Mouse (Mus musculus) midbrain, embryonic 14.5 days (tissue): ENCODE measurements around the gene Defb25. TPM values are rescaled to one million over a fixed set of nuclear protein-coding genes. Genes with fewer than 3 reads are reported as not detected.

Source experiments
- ATAC-seq: fragments of 200-750 bp; cut with Nextera tagmentation; 2 replicates; pipeline ENCODE4 v1.8.0; 2017; ENCODE audit warnings: moderate number of reproducible peaks, moderate library complexity; ENCODE audit not compliant: low FRiP score, low TSS enrichment
- DNase-seq: peaks from one replicate; pipeline ENCODE4 v3.0.0-alpha.2; 2015
- H3K27ac ChIP-seq: fragments of 300-500 bp; sonication (generic); replicated peaks from 2 replicates; pipeline ENCODE4 v1.5.1; 2014; ENCODE audit warnings: mild to moderate bottlenecking, low read depth, low read length, moderate library complexity
- H3K27me3 ChIP-seq: fragments of 300-500 bp; sonication (generic); 2 replicates; pipeline ENCODE4 v1.6.1; 2014; ENCODE audit warnings: low read length, control low read depth, mixed read lengths; ENCODE audit not compliant: control insufficient read depth, insufficient read depth
- H3K36me3 ChIP-seq: fragments of 300-500 bp; sonication (generic); 2 replicates; pipeline ENCODE4 v1.6.1; 2014; ENCODE audit warnings: low read length, control low read depth; ENCODE audit not compliant: control insufficient read depth, insufficient read depth
- H3K4me1 ChIP-seq: fragments of 300-500 bp; sonication (generic); 2 replicates; pipeline ENCODE4 v1.6.1; 2014; ENCODE audit warnings: mild to moderate bottlenecking, antibody characterized with exemption, low read length, control low read depth; ENCODE audit not compliant: control insufficient read depth, insufficient read depth
- H3K4me2 ChIP-seq: fragments of 300-500 bp; sonication (generic); 2 replicates; pipeline ENCODE4 v1.6.1; 2014; ENCODE audit warnings: mild to moderate bottlenecking, low read length, moderate library complexity
- H3K4me3 ChIP-seq: fragments of 300-500 bp; sonication (generic); replicated peaks from 2 replicates; pipeline ENCODE4 v1.5.1; 2014; ENCODE audit warnings: low read depth, low read length
- H3K9ac ChIP-seq: fragments of 300-500 bp; sonication (generic); replicated peaks from 2 replicates; pipeline ENCODE4 v1.6.1; 2014; ENCODE audit warnings: mild to moderate bottlenecking, low read length, moderate library complexity
- H3K9me3 ChIP-seq: fragments of 300-500 bp; sonication (generic); 2 replicates; pipeline ENCODE4 v1.6.1; 2016; ENCODE audit warnings: low read length, control low read depth, mixed read lengths; ENCODE audit not compliant: control insufficient read depth
- WGBS: fragments of 180-500 bp; shearing (Covaris S2); extraction: QIAGEN DNeasy Blood & Tissue Kit; methylation state at CpG from one replicate; pipeline ENCODE4 v1.1.7; 2014; 5-methylcytosine and 5-hydroxymethylcytosine counted together
- polyA plus RNA-seq: library from polyadenylated mRNA; unstranded; fragments of >200 nt; fragmentation: Nextera tagmentation; extraction: Ambion mirVana; gene quantifications from 2 replicates; pipeline ENCODE4 v1.2.1, GENCODE M21; 2014

Gene Defb25
- polyA plus RNA-seq, 1 experiment from 2014 or later, result not detected

DNA sequence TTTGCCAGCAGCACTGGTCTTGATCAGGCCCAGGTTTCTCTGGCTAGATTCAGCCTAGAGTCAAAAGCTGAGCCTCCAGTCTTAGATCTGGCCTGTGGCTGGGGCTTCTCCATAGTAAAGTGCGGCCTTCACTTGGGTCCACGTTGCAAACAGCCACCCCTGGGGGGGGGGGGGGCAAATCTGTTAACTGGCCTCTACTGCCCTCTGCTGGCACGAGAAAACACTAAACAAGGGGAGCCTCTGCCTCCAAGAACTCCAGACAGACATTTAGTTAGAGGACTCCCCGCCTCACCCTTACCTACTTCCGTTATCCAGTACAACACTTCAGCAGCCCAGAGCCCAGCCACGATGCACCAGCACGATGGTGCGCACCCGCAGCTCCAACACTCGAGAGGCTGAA is 34.5 kb upstream of the Defb25 start:
- Histone ChIP-seq H3K4me1 (peaks cover 21% of the 10 kb centered on the region), H3K4me3 (no peak overlapping the region), H3K9me3 (no peaks in the 10 kb centered on the region), H3K27ac (no peak overlapping the region), H3K27me3 (no peaks in the 10 kb centered on the region), H3K4me2 (no peak overlapping the region), H3K36me3 (no peaks in the 10 kb centered on the region), H3K9ac (no peak overlapping the region)
- DNase-seq (no peak), ATAC-seq (no peak)
- 59% methylated on average over 10 of the region's 10 CpGs for WGBS

GRCm38 (mm10) chr2:152653874-152654715 is 31.2 kb upstream of the Defb25 start:
- no peaks in the 10 kb centered on the region for H3K27me3 ChIP-seq
- H3K27ac ChIP-seq, result peak overlapping the region; percentile 94
- H3K4me1 ChIP-seq, result peaks cover 21% of the 10 kb centered on the region
- ATAC-seq (peak; percentile 93), DNase-seq (peak; percentile 92)
- no peak overlapping the region; the same call in 1 of the 2 replicates for H3K9ac ChIP-seq
- 29% methylated on average over 14 of the region's 14 CpGs for WGBS
- no peaks in the 10 kb centered on the region for H3K36me3 ChIP-seq
- peak overlapping the region; percentile 53 for H3K4me2 ChIP-seq
- H3K4me3 ChIP-seq, result no peak overlapping the region
- no peaks in the 10 kb centered on the region for H3K9me3 ChIP-seq

DNA sequence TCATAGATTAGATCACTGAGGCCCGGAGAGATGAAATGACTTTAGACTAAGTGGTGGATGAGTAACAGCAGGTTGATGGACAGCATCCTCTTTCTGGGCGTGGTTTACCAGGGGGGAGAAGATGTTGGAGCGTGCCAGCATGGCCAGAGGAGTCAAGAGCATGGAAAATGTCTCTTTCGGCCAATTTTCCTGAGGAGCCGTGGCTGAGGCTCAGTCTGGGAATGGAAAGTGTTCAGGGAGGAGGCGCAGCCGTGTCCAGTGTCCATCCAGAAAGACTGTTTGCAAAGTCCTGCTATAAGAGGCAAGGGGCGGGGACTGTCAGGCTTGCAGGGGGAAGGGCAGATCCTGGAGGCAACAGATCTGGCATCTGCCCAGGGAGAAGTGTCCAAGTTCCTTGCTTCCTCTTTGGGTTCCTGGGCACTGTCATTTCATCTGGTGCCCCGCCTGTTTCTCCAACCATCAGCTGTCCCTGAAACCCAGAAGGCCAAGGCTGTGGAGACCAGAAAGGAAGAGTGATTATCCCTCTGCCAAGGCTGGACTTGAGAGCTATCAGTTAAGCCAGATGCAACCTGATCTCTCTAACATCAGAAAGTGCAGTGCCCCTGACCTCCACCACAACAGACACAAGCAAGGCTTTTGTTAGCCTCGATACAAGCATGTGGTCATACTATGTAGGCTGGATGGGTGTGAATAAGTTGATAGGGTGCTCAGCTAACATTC is 30.2 kb upstream of the Defb25 start:
- H3K36me3 ChIP-seq, result no peaks in the 10 kb centered on the region
- ATAC-seq (no peak), DNase-seq (no peak)
- H3K27ac ChIP-seq, result peak overlapping the region; percentile 94
- no peak overlapping the region for H3K4me2 ChIP-seq
- H3K4me3 ChIP-seq, result no peak overlapping the region
- H3K4me1 ChIP-seq, result peaks cover 21% of the 10 kb centered on the region
- H3K27me3 ChIP-seq, result no peaks in the 10 kb centered on the region
- H3K9ac ChIP-seq, result no peak overlapping the region
- WGBS, result 76% methylated on average over 10 of the region's 10 CpGs
- no peaks in the 10 kb centered on the region for H3K9me3 ChIP-seq

DNA sequence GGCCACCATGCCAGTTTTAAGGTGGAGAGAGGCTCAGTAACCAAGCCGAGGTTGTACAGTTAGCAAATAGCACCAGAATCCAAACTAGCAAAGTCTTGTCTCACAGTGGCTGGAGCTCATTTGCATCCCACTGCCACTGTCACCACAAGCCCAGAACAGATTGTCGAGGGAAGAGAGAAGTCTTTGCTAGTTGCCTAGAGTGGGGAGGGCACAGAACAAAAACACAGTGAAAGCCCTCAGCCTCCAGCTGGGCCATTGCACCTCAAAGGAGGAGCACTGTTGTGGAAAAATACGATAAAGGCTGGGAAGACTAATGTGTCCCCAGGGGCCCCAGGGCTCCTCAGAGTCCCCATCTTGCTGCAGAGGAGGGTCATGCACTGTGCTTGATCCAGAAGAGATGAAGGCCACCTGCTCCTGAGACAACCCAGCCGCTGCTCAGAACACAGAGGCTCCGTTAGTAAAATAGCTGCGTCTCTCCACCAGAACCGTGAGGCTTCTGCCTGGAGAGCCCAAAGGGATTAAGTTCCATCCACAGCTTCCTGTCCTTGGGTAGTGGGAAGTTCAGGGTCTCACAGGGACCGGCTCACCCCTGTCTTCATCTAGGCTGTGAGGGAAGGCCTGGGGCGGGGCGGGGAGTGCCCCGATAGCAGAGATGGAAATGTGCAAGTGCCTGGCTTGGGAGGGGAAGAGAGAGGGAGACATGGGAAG is 16.7 kb upstream of the Defb25 start:
- ATAC-seq, result no peak

GRCm38 (mm10) chr2:152638865-152639264 is 16.0 kb upstream of the Defb25 start:
- Histone ChIP-seq H3K4me1 (peaks cover 7% of the 10 kb centered on the region; the same call in 1 of the 2 replicates), H3K9ac (no peak overlapping the region), H3K27me3 (no peaks in the 10 kb centered on the region), H3K4me2 (no peak overlapping the region), H3K4me3 (no peak overlapping the region), H3K27ac (no peak overlapping the region), H3K36me3 (no peaks in the 10 kb centered on the region), H3K9me3 (no peaks in the 10 kb centered on the region)
- WGBS, result 55% methylated on average over 6 of the region's 6 CpGs
- DNase-seq (no peak), ATAC-seq (no peak)

More for the DNA sequence above, 16.7 kb upstream of the Defb25 start:
- no peaks in the 10 kb centered on the region for H3K9me3 ChIP-seq
- H3K36me3 ChIP-seq, result no peaks in the 10 kb centered on the region
- H3K4me3 ChIP-seq, result no peak overlapping the region
- WGBS, result 12% methylated on average over 11 of the region's 11 CpGs
- no peak overlapping the region for H3K9ac ChIP-seq
- peaks cover 7% of the 10 kb centered on the region; the same call in 1 of the 2 replicates for H3K4me1 ChIP-seq
- DNase-seq, result no peak
- no peak overlapping the region for H3K27ac ChIP-seq
- no peaks in the 10 kb centered on the region for H3K27me3 ChIP-seq
- H3K4me2 ChIP-seq, result no peak overlapping the region

GRCm38 (mm10) chr2:152637381-152637780 is 14.5 kb upstream of the Defb25 start:
- 91% methylated on average over 4 of the region's 4 CpGs for WGBS

GRCm38 (mm10) chr2:152637006-152637322 is 14.1 kb upstream of the Defb25 start:
- WGBS, result 90% methylated on average over 6 of the region's 6 CpGs
- Histone ChIP-seq H3K36me3 (no peaks in the 10 kb centered on the region), H3K27me3 (no peaks in the 10 kb centered on the region), H3K9ac (no peak overlapping the region), H3K4me1 (peaks cover 7% of the 10 kb centered on the region; the same call in 1 of the 2 replicates), H3K4me3 (no peak overlapping the region), H3K9me3 (no peaks in the 10 kb centered on the region), H3K4me2 (no peak overlapping the region), H3K27ac (no peak overlapping the region)
- ATAC-seq, result no peak
- DNase-seq, result no peak

More at GRCm38 (mm10) chr2:152637381-152637780, 14.5 kb upstream of the Defb25 start:
- Histone ChIP-seq H3K4me3 (no peak overlapping the region), H3K36me3 (no peaks in the 10 kb centered on the region), H3K4me2 (no peak overlapping the region), H3K4me1 (peaks cover 7% of the 10 kb centered on the region; the same call in 1 of the 2 replicates), H3K9ac (no peak overlapping the region), H3K27ac (no peak overlapping the region), H3K9me3 (no peaks in the 10 kb centered on the region), H3K27me3 (no peaks in the 10 kb centered on the region)
- no peak for ATAC-seq
- DNase-seq, result no peak

- H3K36me3 ChIP-seq, result no peaks in the 10 kb centered on the region
- no peak overlapping the region for H3K27ac ChIP-seq
- H3K4me3 ChIP-seq, result no peak overlapping the region
- DNase-seq (no peak), ATAC-seq (no peak)
- peaks cover 7% of the 10 kb centered on the region; the same call in 1 of the 2 replicates for H3K4me1 ChIP-seq
- no peak overlapping the region for H3K9ac ChIP-seq
- WGBS, result 75% methylated on average over 23 of the region's 23 CpGs
- H3K27me3 ChIP-seq, result no peaks in the 10 kb centered on the region
- no peak overlapping the region for H3K4me2 ChIP-seq
- no peaks in the 10 kb centered on the region for H3K9me3 ChIP-seq
These were observed 13.6 kb upstream of the Defb25 start for GRCm38 (mm10) chr2:152636246-152637005.
